Mouse (Mus musculus) hindbrain, embryonic 10.5 days (tissue): ENCODE measurements around the gene Fbxl2. TPM values are rescaled to one million over a fixed set of nuclear protein-coding genes. Genes with fewer than 3 reads are reported as not detected.
"Not testable (repeated sequence)": the region's sequence is repeated elsewhere in the genome, so short reads cannot be mapped to it uniquely, and the experiment has no call there.

Source experiments
- DNase-seq: peaks from one replicate; pipeline ENCODE4 v3.0.0-alpha.2; 2017; ENCODE audit warnings: low spot score
- H3K27ac ChIP-seq: fragments of 300-500 bp; sonication (generic); 2 replicates; pipeline ENCODE4 v1.5.1; 2016; ENCODE audit warnings: mild to moderate bottlenecking, moderate library complexity
- H3K27me3 ChIP-seq: fragments of 300-500 bp; sonication (generic); 2 replicates; pipeline ENCODE4 v1.6.1; 2016; ENCODE audit warnings: mild to moderate bottlenecking; ENCODE audit not compliant: poor library complexity, insufficient read depth, severe bottlenecking
- H3K36me3 ChIP-seq: fragments of 300-500 bp; sonication (generic); 2 replicates; pipeline ENCODE4 v1.6.1; 2016; ENCODE audit warnings: mild to moderate bottlenecking, moderate library complexity
- H3K4me1 ChIP-seq: fragments of 300-500 bp; sonication (generic); replicated peaks from 2 replicates; pipeline ENCODE4 v1.6.1; 2016; ENCODE audit warnings: mild to moderate bottlenecking
- H3K4me3 ChIP-seq: fragments of 300-500 bp; sonication (generic); 2 replicates; pipeline ENCODE4 v1.5.1; 2016; ENCODE audit warnings: mild to moderate bottlenecking, moderate library complexity
- H3K9me3 ChIP-seq: fragments of 300-500 bp; sonication (generic); 2 replicates; pipeline ENCODE4 v1.6.1; 2016; ENCODE audit warnings: mild to moderate bottlenecking, moderate library complexity
- WGBS: fragments of 180-500 bp; shearing (Covaris S2); methylation state at CpG from one replicate; pipeline ENCODE4 v1.1.7; 2016; 5-methylcytosine and 5-hydroxymethylcytosine counted together
- polyA plus RNA-seq: library from polyadenylated mRNA; unstranded; fragments of >200 nt; fragmentation: Nextera tagmentation; extraction: Ambion mirVana; gene quantifications from 2 replicates; pipeline ENCODE4 v1.2.1, GENCODE M21; 2016

The Fbxl2 gene
- polyA plus RNA-seq: 6.4 and 8.8 TPM in 2 replicates

- Histone ChIP-seq H3K4me1 (peaks cover 9% of the 10 kb centered on the region; the same call in 1 of the 2 replicates), H3K27me3 (no peaks in the 10 kb centered on the region), H3K9me3 (0 out of 2 replicates have a peak, but pooled peaks cover 3% of the 10 kb centered on the region), H3K27ac (no peak within 1 kb of the TSS), H3K36me3 (no peaks in the 10 kb centered on the region), H3K4me3 (no peak within 1 kb of the TSS)
- no peak for DNase-seq
- 89% methylated on average over 10 of the region's 10 CpGs for WGBS
Measured at GRCm38 (mm10) chr9:114046028-114046427, at the start of gene Fbxl2. Gene Fbxl2 (minus strand): TSS chr9:114046191.

- WGBS: 92% methylated on average over 2 of the region's 2 CpGs
- Histone ChIP-seq H3K27ac (no peak overlapping the region), H3K4me3 (no peak overlapping the region), H3K36me3 (no peaks in the 10 kb centered on the region), H3K27me3 (no peaks in the 10 kb centered on the region), H3K9me3 (no peaks in the 10 kb centered on the region), H3K4me1 (no peaks in the 10 kb centered on the region)
- no peak for DNase-seq
Measured at GRCm38 (mm10) chr9:114094854-114095253, 48.9 kb upstream of the Fbxl2 start.

- not testable (repeated sequence) for H3K27ac ChIP-seq, H3K9me3 ChIP-seq, H3K36me3 ChIP-seq, H3K4me1 ChIP-seq, H3K27me3 ChIP-seq, H3K4me3 ChIP-seq
- WGBS: 19% methylated on average over 9 of the region's 9 CpGs
- DNase-seq: peak; percentile 67
Measured at GRCm38 (mm10) chr9:114092188-114092587, 46.2 kb upstream of the Fbxl2 start.

- WGBS: 87% methylated on average over 6 of the region's 6 CpGs
- not testable (repeated sequence) for DNase-seq, H3K4me1 ChIP-seq, H3K9me3 ChIP-seq, H3K27ac ChIP-seq, H3K36me3 ChIP-seq, H3K4me3 ChIP-seq, H3K27me3 ChIP-seq
Measured at GRCm38 (mm10) chr9:114088885-114089284, 42.9 kb upstream of the Fbxl2 start.

GRCm38 (mm10) chr9:114087106-114087815, 41.3 kb upstream of the Fbxl2 start:
- Histone ChIP-seq H3K9me3 (no peaks in the 10 kb centered on the region), H3K4me3 (no peak overlapping the region), H3K27ac (no peak overlapping the region), H3K27me3 (no peaks in the 10 kb centered on the region), H3K36me3 (no peaks in the 10 kb centered on the region), H3K4me1 (no peaks in the 10 kb centered on the region)
- DNase-seq: no peak
- 77% methylated on average over 11 of the region's 11 CpGs for WGBS

- Histone ChIP-seq H3K36me3 (no peaks in the 10 kb centered on the region), H3K27me3 (no peaks in the 10 kb centered on the region), H3K27ac (no peak overlapping the region), H3K4me3 (no peak overlapping the region), H3K4me1 (no peaks in the 10 kb centered on the region), H3K9me3 (no peaks in the 10 kb centered on the region)
- no peak for DNase-seq
- 94% methylated on average over 3 of the region's 3 CpGs for WGBS
Measured at GRCm38 (mm10) chr9:114086422-114086821, 40.4 kb upstream of the Fbxl2 start.

GRCm38 (mm10) chr9:114073681-114074080, 27.7 kb upstream of the Fbxl2 start:
- DNase-seq: no peak
- Histone ChIP-seq H3K27me3 (no peaks in the 10 kb centered on the region), H3K9me3 (no peaks in the 10 kb centered on the region), H3K36me3 (no peaks in the 10 kb centered on the region), H3K4me3 (no peak overlapping the region), H3K27ac (no peak overlapping the region), H3K4me1 (no peaks in the 10 kb centered on the region)
- 89% methylated on average over 19 of the region's 19 CpGs for WGBS

GRCm38 (mm10) chr9:114069372-114069771, 23.4 kb upstream of the Fbxl2 start:
- 73% methylated on average over 6 of the region's 6 CpGs for WGBS
- DNase-seq: no peak
- H3K36me3 ChIP-seq: no peaks in the 10 kb centered on the region
- H3K27ac ChIP-seq: no peak overlapping the region
- no peaks in the 10 kb centered on the region for H3K9me3 ChIP-seq
- no peaks in the 10 kb centered on the region for H3K4me1 ChIP-seq
- no peak overlapping the region for H3K4me3 ChIP-seq
- no peaks in the 10 kb centered on the region for H3K27me3 ChIP-seq

- H3K4me3 ChIP-seq: no peak overlapping the region
- 49% methylated on average over 12 of the region's 12 CpGs for WGBS
- DNase-seq: no peak
- no peak overlapping the region for H3K27ac ChIP-seq
- no peaks in the 10 kb centered on the region for H3K4me1 ChIP-seq
- no peaks in the 10 kb centered on the region for H3K9me3 ChIP-seq
- no peaks in the 10 kb centered on the region for H3K27me3 ChIP-seq
- no peaks in the 10 kb centered on the region for H3K36me3 ChIP-seq
Measured at GRCm38 (mm10) chr9:114068494-114069053, 22.6 kb upstream of the Fbxl2 start.

GRCm38 (mm10) chr9:114057090-114057796, 11.3 kb upstream of the Fbxl2 start, which contains the start of gene Susd5:
Gene Susd5 (plus strand): TSS chr9:114057140.
- Histone ChIP-seq H3K36me3 (no peaks in the 10 kb centered on the region), H3K4me3 (peak within 1 kb of the TSS; percentile 64)
- under 1% methylated on average over 60 of the region's 60 CpGs for WGBS

GRCm38 (mm10) chr9:114052866-114053265, 6.9 kb upstream of the Fbxl2 start:
- Histone ChIP-seq H3K36me3 (no peaks in the 10 kb centered on the region), H3K4me3 (no peak overlapping the region), H3K27ac (no peak overlapping the region), H3K9me3 (0 out of 2 replicates have a peak, but pooled peaks cover 3% of the 10 kb centered on the region), H3K27me3 (peaks cover 29% of the 10 kb centered on the region), H3K4me1 (peaks cover 14% of the 10 kb centered on the region)
- WGBS: 79% methylated on average over 6 of the region's 6 CpGs
- no peak for DNase-seq

More at GRCm38 (mm10) chr9:114057090-114057796, 11.3 kb upstream of the Fbxl2 start, which contains the start of gene Susd5:
- Histone ChIP-seq H3K27me3 (peaks cover 53% of the 10 kb centered on the region), H3K27ac (peak within 1 kb of the TSS; percentile 76), H3K4me1 (peaks cover 15% of the 10 kb centered on the region), H3K9me3 (no peaks in the 10 kb centered on the region)
- DNase-seq: peak; percentile 44

- H3K27me3 ChIP-seq: peaks cover 20% of the 10 kb centered on the region
- 82% methylated on average over 4 of the region's 4 CpGs for WGBS
- no peak overlapping the region for H3K4me3 ChIP-seq
- no peak overlapping the region for H3K27ac ChIP-seq
- H3K4me1 ChIP-seq: peaks cover 6% of the 10 kb centered on the region
- H3K9me3 ChIP-seq: 0 out of 2 replicates have a peak, but pooled peaks cover 3% of the 10 kb centered on the region
- no peak for DNase-seq
- no peaks in the 10 kb centered on the region for H3K36me3 ChIP-seq
Measured at GRCm38 (mm10) chr9:114052031-114052430, 6.0 kb upstream of the Fbxl2 start.

GRCm38 (mm10) chr9:114050778-114051177, 4.8 kb upstream of the Fbxl2 start:
- no peaks in the 10 kb centered on the region for H3K36me3 ChIP-seq
- 0 out of 2 replicates have a peak, but pooled peaks cover 4% of the 10 kb centered on the region for H3K4me1 ChIP-seq
- WGBS: 92% methylated on average over 16 of the region's 16 CpGs
- DNase-seq: no peak
- H3K27me3 ChIP-seq: peaks cover 8% of the 10 kb centered on the region
- 0 out of 2 replicates have a peak, but pooled peaks cover 3% of the 10 kb centered on the region for H3K9me3 ChIP-seq
- no peak overlapping the region for H3K4me3 ChIP-seq
- no peak overlapping the region for H3K27ac ChIP-seq
